In genomic region chr7:73371587-73372321, GRCm38 (mm10) we compare ENCODE assay signal across 7 mouse cellular contexts. TPM values are rescaled to one million over a fixed set of nuclear protein-coding genes. Genes with fewer than 3 reads are reported as not detected.
DNase-seq lines count a peak whose midpoint lies in the region; ATAC-seq and TF ChIP-seq lines count a peak whose summit lies in the region.

No protein-coding gene starts in this region.

- intact Hi-C loops in left cerebral cortex, postnatal 36 days (cut with DNase I), result loop anchor here (10.0 kb wide), 2 partner anchors 47 to 347 kb away; no protein-coding TSS in a partner anchor

- H3K9me3 ChIP-seq in E14TG2a.4 (ENCODE audit: low read length), result peaks cover 32% of the 10 kb centered on the region
- no peaks in the 10 kb centered on the region for H3K9me3 ChIP-seq in liver, embryonic 13.5 days (replicated peaks)

- no peak overlapping the region for H3K9ac ChIP-seq in liver, embryonic 13.5 days

- H3K4me3 ChIP-seq in E14TG2a.4 (replicated peaks; ENCODE audit: low read length), result peak overlapping the region; percentile 63
- no peak overlapping the region for H3K4me3 ChIP-seq in liver, embryonic 13.5 days (replicated peaks)

- no peak for ATAC-seq in liver, embryonic 13.5 days (ENCODE audit: low read depth)

- no peaks in the 10 kb centered on the region for H3K36me3 ChIP-seq in E14TG2a.4 (ENCODE audit: insufficient read depth, low read length)
- H3K36me3 ChIP-seq in liver, embryonic 13.5 days, result no peaks in the 10 kb centered on the region

- H3K4me1 ChIP-seq in E14TG2a.4 (replicated peaks; ENCODE audit: low read depth, low read length), result peaks cover 39% of the 10 kb centered on the region
- peaks cover 22% of the 10 kb centered on the region for H3K4me1 ChIP-seq in liver, embryonic 13.5 days (replicated peaks)

- peak; percentile 22 for DNase-seq in Muller cell, postnatal 12 days (ENCODE audit: inconsistent ontology term)
- peak; percentile 89 for DNase-seq in gonadal fat pad, adult 2 months (ENCODE audit: low read depth)
- DNase-seq in liver, embryonic 13.5 days, result no peak
- no peak for DNase-seq in frontal cortex, postnatal 25 days (ENCODE audit: low spot score in 2 of 2)
- no peak for DNase-seq in right cerebral cortex, postnatal 4 days
- no peak for DNase-seq in left cerebral cortex, postnatal 36 days (ENCODE audit: low spot score in 2 of 2)

- H3K27ac ChIP-seq in liver, embryonic 13.5 days, result no peak overlapping the region

- 24% methylated on average over 10 of the region's 10 CpGs for WGBS in liver, embryonic 13.5 days (ENCODE audit: insufficient replicate concordance)

- H3K4me2 ChIP-seq in liver, embryonic 13.5 days, result peak overlapping the region; percentile 48; the same call in 1 of the 2 replicates

- peaks cover 88% of the 10 kb centered on the region for H3K27me3 ChIP-seq in E14TG2a.4 (ENCODE audit: insufficient read depth, low read length)
- H3K27me3 ChIP-seq in liver, embryonic 13.5 days, result peaks cover 70% of the 10 kb centered on the region

- no peak for TF ChIP-seq CTCF in E14TG2a.4 (conservative IDR thresholded peaks at IDR 0.05; ENCODE audit: low read length)

RNA-seq across cellular contexts. Expression of gene Rgma, which starts 3.6 kb away (rescaled TPM):
- 21.1 and 30.6 TPM in 2 replicates for polyA plus RNA-seq in gonadal fat pad, adult 2 months (2012; rRNA removed)
- 0.23 and 0.31 TPM in 2 replicates for polyA plus RNA-seq in liver, embryonic 13.5 days (2015; fragmentation: Nextera tagmentation; extraction: Ambion mirVana)
- 10 to 100 TPM; 59.0 to 64.1 TPM for total RNA-seq in left cerebral cortex, postnatal 36 days (2021)

Comparison
In these comparisons a context has a peak if more than half of its experiments do, and no peak if none do; other contexts are left out.
1. DNase-seq: peak in Muller cell, postnatal 12 days (single experiment) and gonadal fat pad, adult 2 months (single experiment); none in liver, embryonic 13.5 days (single experiment), frontal cortex, postnatal 25 days (0 of 2), right cerebral cortex, postnatal 4 days (single experiment) and left cerebral cortex, postnatal 36 days (0 of 2).
2. RNA of gene Rgma, which starts 3.6 kb away (polyA plus RNA-seq): 21.1 to 30.6 TPM in gonadal fat pad, adult 2 months; 0.23 to 0.31 TPM in liver, embryonic 13.5 days; every median in the first group is over 10 times any median in the second.